Mouse (Mus musculus): ENCODE data around the gene Wapl. TPM values are rescaled to one million over a fixed set of nuclear protein-coding genes. Genes with fewer than 3 reads are reported as not detected.

Gene Wapl
- polyA plus RNA-seq, 3 experiments from 2014 or later: 46.7 to 54.1 (median 47.0) TPM

DNA sequence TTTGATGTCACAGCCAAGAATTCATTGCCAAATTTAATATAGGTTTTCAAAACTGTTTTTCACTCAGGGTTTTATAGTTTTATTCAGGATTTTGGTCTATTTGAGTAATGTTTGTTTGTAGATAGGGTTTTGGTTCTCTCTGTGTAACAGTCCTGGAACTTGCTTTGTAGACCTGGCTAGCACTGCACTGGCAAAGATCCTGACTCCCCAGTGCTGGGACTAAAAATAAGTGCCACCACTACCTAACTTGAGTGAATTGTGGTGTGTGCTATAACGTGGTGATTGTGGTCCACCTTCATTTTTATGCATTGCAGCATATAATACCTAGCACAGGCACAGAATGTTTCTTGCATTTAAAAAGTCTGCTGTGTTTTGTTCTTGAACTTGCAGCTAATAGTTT, 23.6 kb downstream of the Wapl start:
- ATAC-seq: no peak

DNA sequence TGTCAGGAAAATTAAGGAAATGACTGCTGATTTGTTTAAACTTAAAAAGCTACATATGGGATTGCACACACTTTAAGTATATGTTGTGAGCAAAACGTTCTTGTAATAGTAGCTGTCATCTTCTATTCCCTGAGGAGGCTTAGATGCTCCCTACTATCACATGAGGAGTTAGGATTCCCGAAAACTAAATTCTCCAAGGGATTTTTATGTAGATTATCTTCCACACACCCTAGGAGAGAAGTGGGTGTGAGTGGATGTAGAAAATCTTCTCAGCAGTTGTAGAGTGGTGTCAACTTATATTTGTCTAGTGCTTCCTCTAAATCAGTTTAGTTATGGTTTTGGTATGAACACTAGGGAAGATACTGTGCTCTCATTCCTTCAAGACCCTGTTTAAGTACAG, 36.5 kb downstream of the Wapl start:
- no peak for ATAC-seq

DNA sequence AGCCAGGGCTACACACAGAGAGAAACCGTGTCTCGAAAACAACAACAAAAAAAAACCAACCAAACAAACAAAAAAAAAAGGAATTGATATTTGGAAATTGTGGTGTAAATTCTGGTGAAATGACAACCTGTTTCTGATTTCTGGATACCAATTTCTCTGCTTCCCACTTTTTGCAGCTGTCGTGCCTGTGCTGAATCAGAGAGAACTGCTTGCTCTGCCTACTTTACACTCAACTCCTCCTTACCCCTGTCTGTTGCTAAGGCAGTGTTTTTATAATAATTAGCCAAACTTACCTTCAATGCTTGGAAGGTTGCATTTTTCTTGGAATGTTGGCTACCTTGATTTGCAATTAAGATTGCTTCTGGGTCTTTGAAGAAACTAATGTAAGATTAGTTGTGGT, 38.3 kb downstream of the Wapl start:
- no peak for ATAC-seq

DNA sequence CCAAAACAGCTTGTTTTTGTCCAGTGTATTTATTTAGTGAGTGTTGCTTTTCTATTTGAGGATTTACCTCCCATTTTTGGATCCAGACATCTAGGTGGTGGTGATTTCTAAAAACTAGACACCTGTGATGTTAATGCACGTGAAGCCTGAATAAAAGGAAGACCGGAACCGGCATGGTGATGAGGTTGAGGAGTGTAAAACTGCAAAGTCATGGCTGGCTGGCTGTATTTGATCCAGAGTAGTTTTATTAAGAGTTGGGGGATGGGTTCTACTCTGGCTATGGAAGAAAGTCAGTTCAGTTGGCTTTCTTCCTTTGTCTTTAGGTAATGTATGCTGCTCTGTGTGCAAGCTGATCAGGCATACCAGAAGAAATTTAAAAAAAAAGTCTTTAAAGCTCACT, 39.1 kb downstream of the Wapl start:
- no peak for ATAC-seq

DNA sequence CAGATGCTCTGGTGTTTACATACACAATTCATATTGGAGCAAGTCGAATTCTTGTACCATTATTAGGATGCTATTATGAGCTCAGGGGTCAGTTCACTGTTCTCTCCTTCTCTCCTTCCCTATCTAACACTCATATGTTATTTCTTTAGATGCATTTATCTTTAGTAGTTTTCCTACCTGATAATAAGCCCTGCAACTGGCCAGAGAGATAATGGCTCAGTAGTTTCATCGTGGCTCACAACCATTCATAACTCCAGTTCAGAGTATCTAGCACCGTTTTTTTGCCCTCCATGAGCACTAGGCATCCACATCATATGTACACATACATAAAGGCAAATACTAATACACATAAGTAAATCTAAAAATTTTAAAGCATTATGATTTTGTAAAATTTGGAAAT, 44.4 kb downstream of the Wapl start:
- ATAC-seq: no peak

DNA sequence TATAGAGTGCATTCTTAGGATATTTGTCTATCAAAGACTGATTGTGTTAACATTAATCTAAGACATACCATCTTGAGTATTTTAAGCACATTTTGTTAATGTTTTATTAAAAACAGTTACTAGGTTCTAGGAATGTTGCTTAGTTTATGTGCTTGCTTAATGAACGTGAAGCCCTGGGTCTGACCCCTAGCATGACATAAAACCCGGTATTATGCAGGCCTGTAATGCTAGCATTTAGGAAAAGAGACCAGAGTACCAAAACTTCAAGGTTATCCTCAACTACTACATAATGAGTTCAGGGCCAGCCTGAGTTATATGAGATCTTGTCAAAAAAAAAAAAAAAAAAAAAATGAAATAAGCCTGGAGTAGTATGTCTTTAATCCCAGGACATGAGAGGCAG, 54.0 kb downstream of the Wapl start:
- no peak for ATAC-seq

DNA sequence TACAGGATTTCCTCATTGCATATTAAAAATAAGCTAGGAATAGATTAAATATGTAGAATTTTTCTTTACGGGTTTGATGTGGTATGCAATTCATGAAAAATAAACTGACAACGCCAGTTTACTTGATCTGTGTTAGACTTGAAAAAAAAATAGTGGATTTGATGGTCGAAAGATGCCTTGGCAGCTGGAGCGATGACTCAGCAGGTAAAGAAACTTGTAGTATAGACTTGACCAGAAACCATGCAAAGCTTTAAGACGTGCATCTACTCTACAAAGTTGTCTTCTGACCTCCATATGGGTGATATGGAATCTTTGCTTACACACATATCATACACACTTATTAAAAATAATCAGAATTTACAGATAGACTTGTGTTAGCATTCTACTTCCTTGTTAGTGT, 61.7 kb downstream of the Wapl start:
- no peak for ATAC-seq

DNA sequence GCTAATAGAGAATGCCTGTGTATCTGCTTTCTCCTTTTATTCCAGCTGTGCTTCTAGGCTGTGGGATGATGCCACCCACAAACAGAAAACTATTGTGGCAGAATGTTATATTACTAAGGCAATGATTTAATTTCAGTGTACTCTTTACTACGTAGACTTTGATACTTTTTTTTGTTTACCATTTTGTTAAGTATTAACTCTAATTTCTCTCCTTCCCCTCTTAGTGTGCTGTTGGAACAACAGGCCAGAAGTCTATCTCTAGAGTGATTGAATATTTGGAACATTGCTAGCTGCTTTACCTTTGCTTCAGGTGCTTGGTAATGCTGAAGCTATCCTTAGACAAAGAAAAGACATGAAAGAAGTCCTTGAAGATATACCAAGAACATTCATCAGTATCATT, 71.7 kb downstream of the Wapl start:
- no peak for ATAC-seq

DNA sequence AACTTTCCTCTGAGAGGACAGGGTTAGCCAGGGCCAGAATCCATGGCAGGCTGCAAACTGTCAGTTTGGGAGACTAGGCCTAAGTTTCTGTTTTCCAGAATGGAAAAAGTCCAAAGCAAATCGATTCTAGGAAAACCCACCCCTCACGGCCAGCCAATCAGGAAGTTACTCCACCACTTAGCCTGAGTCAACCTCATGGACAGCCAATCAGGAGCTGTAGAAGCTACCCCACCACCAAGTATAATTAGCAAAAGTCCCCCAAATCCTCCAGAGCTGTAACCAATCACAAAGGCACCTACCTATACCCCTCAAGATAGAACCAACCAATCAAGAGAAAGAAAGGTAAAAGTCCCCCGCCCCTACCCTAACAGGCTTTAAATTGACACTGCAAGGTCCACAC, 82.0 kb downstream of the Wapl start:
- no peak for ATAC-seq

DNA sequence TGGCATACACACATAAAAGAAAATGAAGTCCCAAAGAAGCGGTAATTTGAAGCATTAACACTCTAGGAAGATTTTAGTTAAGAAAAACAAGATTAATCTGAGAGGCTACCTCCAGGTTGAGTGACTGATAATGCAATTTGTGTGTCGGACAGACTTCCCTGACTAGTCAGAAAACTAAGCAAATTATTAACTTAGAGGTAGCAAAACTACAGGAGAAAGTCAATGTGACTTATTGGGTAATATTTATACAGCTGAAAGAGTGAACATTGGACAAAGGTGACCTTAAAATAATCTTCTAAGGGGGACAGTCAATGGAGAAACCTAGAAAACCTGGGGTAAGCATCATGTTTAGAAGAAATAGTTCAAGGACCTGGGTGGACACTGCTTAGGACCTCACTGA, 86.2 kb downstream of the Wapl start:
- ATAC-seq: no peak

DNA sequence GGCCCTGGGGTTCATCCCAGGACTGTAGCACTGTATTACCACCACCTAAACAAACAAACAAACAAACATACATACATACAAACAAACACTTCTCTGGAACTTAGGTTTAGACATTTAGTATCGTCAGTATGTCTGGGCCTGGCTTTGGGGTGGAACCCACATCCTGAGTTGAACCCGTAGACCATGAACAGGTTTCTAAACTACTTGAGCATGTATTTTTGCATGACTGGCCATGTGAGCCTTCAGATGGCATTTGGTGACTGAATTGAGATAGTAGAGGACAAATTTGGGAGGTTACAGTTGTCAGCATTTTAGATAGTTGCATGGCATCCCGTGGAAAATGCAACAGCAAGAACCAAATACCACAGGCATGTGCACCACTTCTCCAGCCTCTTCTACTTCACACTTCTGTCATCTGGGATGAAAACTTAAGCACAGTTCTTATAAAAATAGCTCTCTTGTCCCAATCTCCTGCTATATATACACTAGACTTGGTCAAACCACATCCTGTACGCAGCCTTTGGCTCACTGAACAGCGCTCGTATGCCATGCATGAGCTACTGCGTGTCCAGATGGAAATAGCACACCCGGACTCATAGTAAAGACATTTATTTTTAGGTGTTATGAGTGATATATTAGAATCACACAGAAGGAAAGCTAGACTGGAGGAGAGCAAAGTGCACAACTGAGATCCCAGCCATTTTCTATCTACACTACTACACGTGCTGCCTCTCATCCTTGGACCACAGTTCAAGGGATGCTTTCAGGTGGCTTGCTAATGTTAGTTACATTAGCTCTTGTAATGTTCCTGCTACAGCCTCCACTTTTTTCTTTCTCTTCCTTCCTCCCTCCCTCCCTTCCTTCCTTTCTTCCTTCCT, 87.6 kb downstream of the Wapl start:
- ATAC-seq: no peak

DNA sequence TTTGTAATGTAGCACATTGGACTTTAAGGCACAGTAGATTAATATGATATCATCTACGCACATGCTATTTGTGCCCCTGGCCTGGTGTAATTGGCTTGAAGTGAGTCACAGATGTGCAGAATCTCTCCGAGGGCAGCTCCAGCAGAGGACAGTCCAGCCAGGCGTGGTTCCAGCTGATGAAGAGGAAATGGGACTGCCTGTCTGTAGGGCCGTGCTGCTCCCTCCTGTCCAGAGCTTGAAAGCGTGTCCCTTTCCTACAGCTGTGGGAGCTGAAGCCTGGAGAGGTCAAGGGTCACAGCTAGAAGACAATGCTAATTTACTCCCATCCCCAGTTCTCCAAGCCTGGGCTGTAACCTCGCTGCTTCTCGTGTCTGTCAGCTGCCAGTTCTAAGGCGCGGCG, 89.0 kb downstream of the Wapl start:
- ATAC-seq: no peak

DNA sequence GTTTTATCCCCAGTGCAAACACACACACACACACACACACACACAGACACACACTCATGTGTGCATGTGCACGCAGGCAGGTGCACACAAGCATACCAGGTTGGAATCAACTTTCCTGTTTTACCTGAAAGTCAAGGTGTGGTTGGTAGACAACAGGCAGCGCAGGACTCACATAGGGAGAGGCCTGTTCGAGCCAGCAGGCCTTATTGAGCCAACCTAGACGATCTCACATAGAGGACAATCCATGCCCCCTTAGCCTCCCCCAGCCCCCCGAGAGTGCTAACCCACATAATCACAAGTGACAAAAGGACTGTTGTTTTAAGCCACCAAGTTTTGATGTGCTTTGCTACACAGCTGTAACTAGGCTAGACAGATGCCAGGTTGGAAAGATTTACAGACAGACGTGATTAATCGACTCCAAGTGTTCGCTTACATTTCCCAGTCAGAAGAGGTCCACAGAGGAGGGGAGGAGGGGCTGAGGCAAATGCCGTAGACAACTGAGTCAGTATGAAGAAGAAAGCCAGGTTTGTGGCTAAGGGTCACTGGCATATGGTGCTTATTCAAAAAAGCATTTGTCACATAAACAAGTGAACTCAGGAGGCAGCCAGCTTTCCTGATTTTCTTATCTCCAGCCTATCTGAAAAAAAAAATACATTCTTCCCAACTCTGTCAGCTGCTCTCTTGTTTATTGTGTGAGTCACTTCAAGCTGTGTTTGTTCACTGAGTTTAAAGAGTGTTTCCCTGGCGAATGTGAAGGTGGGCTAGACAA, 90.2 kb downstream of the Wapl start:
- no peak for ATAC-seq

DNA sequence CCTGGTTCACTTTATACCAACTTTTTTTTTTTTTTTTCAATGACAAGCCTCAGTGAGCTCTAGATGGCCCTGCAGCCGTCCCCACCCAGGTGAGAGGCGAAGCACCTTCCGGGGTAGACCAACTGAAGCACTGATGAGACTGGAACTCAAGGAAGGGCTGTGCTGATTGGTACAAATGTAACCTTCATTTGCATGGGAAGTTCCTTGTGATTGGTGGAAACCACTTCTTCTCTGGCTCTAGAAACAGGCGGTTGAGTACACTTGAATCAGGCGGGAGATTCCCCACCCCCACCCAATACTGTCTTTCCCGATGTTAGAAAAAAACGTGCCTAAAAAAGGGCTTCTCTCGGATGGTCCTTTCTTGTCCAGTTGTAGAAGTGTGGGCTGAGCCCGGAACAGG, 91.2 kb downstream of the Wapl start:
- no peak for ATAC-seq

DNA sequence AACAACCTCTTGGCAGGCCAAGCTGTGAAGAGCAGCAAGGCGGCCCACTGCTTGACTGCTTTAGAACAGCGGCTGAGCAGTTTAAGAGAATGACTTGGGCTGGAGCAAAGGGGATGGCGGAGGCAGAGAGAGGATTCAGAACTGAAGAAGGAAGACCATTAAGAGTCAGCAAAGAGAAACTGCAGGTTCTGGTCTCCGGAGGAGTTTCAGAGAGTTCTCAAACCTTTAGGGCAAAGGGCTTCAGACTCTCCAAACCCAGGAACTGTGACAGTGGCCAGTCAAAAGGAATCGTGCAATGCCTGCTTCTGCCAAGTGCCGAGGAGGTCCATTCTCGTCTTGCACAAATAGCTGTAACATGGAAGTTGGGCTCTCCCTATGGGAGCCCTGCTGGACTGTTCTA, 91.7 kb downstream of the Wapl start:
- no peak for ATAC-seq

DNA sequence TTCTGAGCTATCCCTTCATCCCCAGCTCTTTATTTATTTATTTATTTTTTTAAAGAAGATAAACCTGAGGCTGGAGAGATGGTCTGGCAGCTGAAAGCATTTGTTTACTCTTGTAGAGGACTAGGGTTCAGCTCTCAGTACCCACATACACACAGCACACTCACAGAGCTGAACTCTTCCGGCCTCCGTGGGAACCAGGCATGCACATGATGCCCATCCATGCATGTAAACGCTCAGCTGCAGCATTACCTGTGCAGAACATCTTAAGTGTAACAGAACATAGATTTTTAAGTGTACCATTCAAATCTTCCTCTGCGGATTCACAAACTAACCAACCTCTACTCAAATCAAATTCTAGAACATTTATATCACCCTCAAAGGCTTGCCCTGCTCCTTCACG, 92.5 kb downstream of the Wapl start:
- ATAC-seq: no peak

DNA sequence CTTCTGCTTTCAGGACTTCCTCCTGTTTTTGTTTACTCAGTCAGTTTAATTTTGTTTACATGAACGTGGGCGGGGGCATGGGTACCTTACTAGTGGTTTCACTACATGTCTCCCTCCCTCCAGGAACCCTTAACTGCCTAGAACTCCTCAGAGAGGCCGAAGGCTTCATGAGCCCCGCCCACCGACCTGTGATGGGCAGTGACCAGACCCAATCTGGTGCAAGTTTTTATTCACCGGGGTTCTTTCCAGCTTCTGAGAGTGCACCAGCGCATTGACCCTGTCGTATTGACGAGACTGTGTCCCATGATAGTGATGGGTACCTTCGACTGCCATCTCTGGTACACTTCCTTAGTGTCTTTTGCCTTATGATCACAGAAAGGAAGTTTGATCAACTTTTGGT, 94.6 kb downstream of the Wapl start:
- peak; percentile 33 for ATAC-seq

DNA sequence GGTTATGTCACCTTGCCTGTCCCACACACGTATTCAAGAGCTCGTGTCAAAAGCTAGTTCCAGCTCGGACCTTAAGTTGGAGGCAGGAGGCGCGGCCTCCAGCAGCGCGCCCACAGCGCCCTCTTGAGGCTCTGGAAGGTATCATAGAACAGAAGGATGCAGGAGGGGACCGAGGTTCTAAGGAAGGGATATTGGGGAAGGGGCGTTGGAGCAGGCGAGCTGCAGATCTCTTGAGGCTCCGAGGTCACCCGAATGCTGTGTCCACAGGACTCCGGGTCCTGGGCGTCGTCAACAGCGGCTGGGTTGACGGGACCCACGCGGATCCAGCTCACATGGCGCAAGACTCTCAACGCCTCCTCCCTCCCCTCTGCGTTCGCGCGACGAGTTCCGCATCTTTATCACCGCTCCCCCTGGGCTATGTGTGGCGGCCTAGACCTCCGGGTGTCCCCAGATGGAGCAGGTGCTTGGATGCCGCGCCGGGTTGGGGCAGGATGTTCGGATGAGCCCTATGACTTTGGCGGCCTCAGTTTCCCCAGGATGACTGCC, 95.4 kb downstream of the Wapl start:
- ATAC-seq: peak; percentile 74

DNA sequence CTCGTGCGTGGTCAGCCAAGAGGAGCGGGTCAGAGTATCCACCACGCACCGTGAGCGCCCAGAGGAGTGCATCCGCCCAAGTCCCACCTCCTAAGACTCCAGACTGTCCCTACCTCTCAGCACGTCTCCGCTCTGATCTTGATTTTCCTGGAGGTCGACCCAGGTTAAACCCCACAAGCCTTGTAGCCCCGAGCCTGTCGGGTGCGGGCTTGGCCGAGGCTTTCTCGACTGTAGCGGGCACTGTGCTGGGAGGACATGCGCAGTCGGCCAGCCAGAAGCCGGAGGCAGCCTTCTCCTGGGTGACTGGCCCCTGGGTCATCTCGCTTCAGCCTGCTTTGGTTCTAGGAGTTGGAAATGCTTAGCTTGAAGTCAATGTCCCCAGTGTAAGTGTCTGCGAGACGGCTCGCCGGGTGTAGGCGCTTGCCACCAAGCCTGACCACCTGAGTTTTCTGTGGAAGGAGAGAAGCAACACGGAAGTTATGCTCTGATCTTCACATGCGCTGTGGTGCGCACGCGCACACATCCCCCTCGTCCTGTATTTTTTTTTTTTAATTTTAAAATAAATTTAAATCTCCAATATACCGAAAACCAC, 95.9 kb downstream of the Wapl start:
- peak; percentile 26 for ATAC-seq

DNA sequence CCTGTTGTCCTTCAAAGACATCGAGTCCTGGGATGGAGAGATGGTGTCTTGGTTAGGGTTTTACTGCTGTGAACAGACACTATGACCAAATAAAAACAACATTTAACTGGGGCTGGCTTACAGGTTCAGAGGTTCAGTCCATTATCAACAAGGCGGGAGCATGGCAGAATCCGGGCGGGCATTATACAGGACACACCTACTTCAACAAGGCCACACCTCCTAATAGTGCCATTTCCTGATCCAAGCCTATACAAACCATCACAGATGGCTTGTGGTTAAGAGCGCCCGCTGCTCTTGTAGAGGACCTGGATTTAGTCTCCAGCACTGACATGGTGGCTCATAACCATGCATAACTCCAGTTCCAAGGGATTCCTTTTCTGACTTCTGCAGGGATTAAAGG, 96.7 kb downstream of the Wapl start:
- ATAC-seq: no peak

DNA sequence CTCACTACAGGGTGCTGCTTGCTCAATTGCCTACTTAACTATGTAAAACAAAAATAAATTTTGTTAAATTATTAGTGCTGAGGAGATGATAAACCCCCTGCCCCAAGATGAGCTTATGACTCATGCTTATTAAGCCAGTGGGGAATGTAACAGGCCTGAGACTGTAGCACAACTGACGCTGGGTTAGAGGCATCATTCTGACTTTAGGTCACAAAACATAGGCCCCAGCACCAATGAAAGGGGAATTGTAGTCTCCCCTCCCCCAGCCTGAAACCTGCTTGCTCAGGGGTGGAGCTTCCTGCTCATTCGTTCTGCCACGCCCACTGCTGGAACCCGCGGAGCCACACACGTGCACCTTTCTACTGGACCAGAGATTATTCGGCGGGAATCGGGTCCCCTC, 97.9 kb downstream of the Wapl start:
- ATAC-seq: no peak

DNA sequence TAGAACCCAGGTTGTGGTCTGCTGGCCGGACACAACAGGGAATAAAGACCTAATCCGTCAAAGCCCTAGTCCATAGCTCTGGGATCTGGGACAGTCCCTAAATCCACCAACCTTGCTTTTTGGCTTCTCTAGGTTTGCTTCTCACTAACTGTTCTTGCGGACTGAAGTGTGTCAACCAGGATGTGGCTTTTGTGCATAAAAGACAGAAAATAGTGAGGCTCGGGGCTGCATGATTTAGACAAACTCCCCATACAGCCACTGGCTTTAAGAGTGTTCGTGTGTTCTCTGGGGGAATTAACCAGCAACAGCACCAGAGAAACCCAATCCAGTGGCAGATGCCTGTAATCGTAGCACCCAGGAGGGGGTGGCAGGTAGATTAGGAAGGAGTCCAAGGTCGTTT, 98.4 kb downstream of the Wapl start:
- ATAC-seq: peak; percentile 49

DNA sequence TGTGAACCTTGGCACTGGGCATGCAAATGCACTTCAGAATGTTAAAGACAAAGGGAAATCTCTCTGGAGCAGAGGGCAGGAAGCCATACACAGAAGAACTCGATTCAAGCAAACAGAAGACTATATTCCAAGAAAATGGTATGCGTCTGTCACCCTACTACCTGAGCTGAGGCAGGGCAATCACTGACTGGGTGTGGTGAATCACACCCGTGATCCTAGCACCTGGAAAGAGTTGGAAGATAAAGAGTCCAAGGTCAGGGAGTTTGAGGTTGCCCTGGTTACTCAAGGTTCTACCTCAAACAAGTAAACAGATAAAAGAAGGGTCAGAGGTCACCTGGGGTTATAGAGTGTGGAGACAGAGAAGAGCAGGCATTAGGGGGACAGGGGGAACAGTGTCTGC, 100.0 kb downstream of the Wapl start:
- ATAC-seq: no peak

DNA sequence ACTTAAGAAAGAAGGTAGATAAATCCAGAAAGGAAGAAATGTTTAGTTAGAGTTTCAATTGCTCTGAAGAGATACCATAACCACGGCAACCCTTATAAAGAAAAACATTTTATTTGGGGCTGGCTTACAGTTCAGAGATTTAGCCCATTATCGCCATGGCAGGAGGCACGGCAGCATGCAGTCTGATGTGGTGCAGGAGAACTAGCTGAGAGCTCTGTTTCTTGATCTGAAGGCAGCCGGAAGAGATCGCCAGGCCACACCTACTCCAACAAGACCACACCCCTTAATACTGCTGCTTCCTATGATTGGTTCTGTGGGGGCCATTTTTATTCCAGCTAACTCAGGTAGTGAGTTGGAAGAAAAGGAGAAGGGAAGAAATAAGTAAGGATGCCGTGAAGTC, 100.5 kb downstream of the Wapl start:
- ATAC-seq: no peak
